Mouse (Mus musculus) hindbrain, embryonic 15.5 days (tissue): ENCODE results near the gene Ccdc148. TPM values are rescaled to one million over a fixed set of nuclear protein-coding genes. Genes with fewer than 3 reads are reported as not detected.

Experiments used
- ATAC-seq: fragments of 200-750 bp; cut with Nextera tagmentation; 2 replicates; pipeline ENCODE4 v1.8.0; 2017; ENCODE audit warnings: low read depth, moderate number of reproducible peaks, moderate TSS enrichment; ENCODE audit not compliant: low FRiP score
- H3K27ac ChIP-seq: fragments of 300-500 bp; sonication (generic); replicated peaks from 2 replicates; pipeline ENCODE4 v1.5.1; 2015; ENCODE audit warnings: mild to moderate bottlenecking, inconsistent platforms
- H3K27me3 ChIP-seq: fragments of 300-500 bp; sonication (generic); 2 replicates; pipeline ENCODE4 v1.6.1; 2015; ENCODE audit warnings: control low read depth, inconsistent platforms
- H3K36me3 ChIP-seq: fragments of 300-500 bp; sonication (generic); 2 replicates; pipeline ENCODE4 v1.6.1; 2015; ENCODE audit warnings: control low read depth, inconsistent platforms
- H3K4me1 ChIP-seq: fragments of 300-500 bp; sonication (generic); replicated peaks from 2 replicates; pipeline ENCODE4 v1.6.1; 2015; ENCODE audit warnings: control low read depth, inconsistent platforms
- H3K4me2 ChIP-seq: fragments of 300-500 bp; sonication (generic); 2 replicates; pipeline ENCODE4 v1.6.1; 2015; ENCODE audit warnings: moderate library complexity, mild to moderate bottlenecking, inconsistent platforms
- H3K4me3 ChIP-seq: fragments of 300-500 bp; sonication (generic); 2 replicates; pipeline ENCODE4 v1.5.1; 2015; ENCODE audit warnings: mild to moderate bottlenecking, inconsistent platforms
- H3K9ac ChIP-seq: fragments of 300-500 bp; sonication (generic); 2 replicates; pipeline ENCODE4 v1.6.1; 2015; ENCODE audit warnings: inconsistent platforms
- H3K9me3 ChIP-seq: fragments of 300-500 bp; sonication (generic); 2 replicates; pipeline ENCODE4 v1.6.1; 2016; ENCODE audit warnings: control low read depth, inconsistent platforms
- WGBS: fragments of 180-500 bp; shearing (Covaris S2); methylation state at CpG from one replicate; pipeline ENCODE4 v1.1.7; 2015; 5-methylcytosine and 5-hydroxymethylcytosine counted together
- polyA plus RNA-seq: library from polyadenylated mRNA; unstranded; fragments of >200 nt; fragmentation: Nextera tagmentation; extraction: Ambion mirVana; gene quantifications from 2 replicates; pipeline ENCODE4 v1.2.1, GENCODE M21; 2015

Ccdc148 gene
- polyA plus RNA-seq, 1 experiment from 2014 or later = 5.9 TPM

GRCm38 (mm10) chr2:58832253-58832980 lies 328.1 kb downstream of the Ccdc148 start:
- no peak overlapping the region for H3K4me2 ChIP-seq
- H3K36me3 ChIP-seq = no peaks in the 10 kb centered on the region
- no peaks in the 10 kb centered on the region for H3K9me3 ChIP-seq
- no peak overlapping the region for H3K27ac ChIP-seq
- ATAC-seq = no peak
- H3K4me1 ChIP-seq = no peaks in the 10 kb centered on the region
- H3K4me3 ChIP-seq = no peak overlapping the region
- H3K27me3 ChIP-seq = no peaks in the 10 kb centered on the region
- H3K9ac ChIP-seq = no peak overlapping the region
- WGBS = 90% methylated on average over 20 of the region's 20 CpGs

GRCm38 (mm10) chr2:58829981-58830742 lies 330.3 kb downstream of the Ccdc148 start:
- Histone ChIP-seq H3K27me3 (no peaks in the 10 kb centered on the region), H3K27ac (no peak overlapping the region), H3K4me2 (no peak overlapping the region), H3K4me3 (no peak overlapping the region), H3K36me3 (no peaks in the 10 kb centered on the region), H3K4me1 (no peaks in the 10 kb centered on the region), H3K9ac (no peak overlapping the region), H3K9me3 (no peaks in the 10 kb centered on the region)
- peak; percentile 59; the same call in 1 of the 2 replicates for ATAC-seq
- 64% methylated on average over 7 of the region's 7 CpGs for WGBS

GRCm38 (mm10) chr2:58828910-58829600 lies 331.4 kb downstream of the Ccdc148 start:
- Histone ChIP-seq H3K9ac (no peak overlapping the region), H3K36me3 (no peaks in the 10 kb centered on the region), H3K9me3 (no peaks in the 10 kb centered on the region), H3K4me2 (no peak overlapping the region), H3K27ac (no peak overlapping the region), H3K4me3 (no peak overlapping the region), H3K4me1 (no peaks in the 10 kb centered on the region), H3K27me3 (no peaks in the 10 kb centered on the region)
- WGBS = 83% methylated on average over 3 of the region's 3 CpGs
- ATAC-seq = no peak

GRCm38 (mm10) chr2:58812941-58813340 lies 347.5 kb downstream of the Ccdc148 start:
- Histone ChIP-seq H3K4me1 (no peaks in the 10 kb centered on the region), H3K9ac (no peak overlapping the region), H3K4me3 (no peak overlapping the region), H3K36me3 (no peaks in the 10 kb centered on the region), H3K9me3 (no peaks in the 10 kb centered on the region), H3K27me3 (no peaks in the 10 kb centered on the region), H3K4me2 (no peak overlapping the region), H3K27ac (no peak overlapping the region)
- 20% methylated on average over 2 of the region's 2 CpGs for WGBS
- no peak for ATAC-seq

GRCm38 (mm10) chr2:58799623-58800022 lies 360.9 kb downstream of the Ccdc148 start:
- no peaks in the 10 kb centered on the region for H3K27me3 ChIP-seq
- 94% methylated on average over 5 of the region's 5 CpGs for WGBS
- no peak overlapping the region for H3K27ac ChIP-seq
- no peaks in the 10 kb centered on the region for H3K4me1 ChIP-seq
- no peaks in the 10 kb centered on the region for H3K9me3 ChIP-seq
- H3K4me2 ChIP-seq = no peak overlapping the region
- no peak overlapping the region for H3K9ac ChIP-seq
- ATAC-seq = no peak
- H3K36me3 ChIP-seq = no peaks in the 10 kb centered on the region
- no peak overlapping the region for H3K4me3 ChIP-seq

- 88% methylated on average over 9 of the region's 9 CpGs for whole genome bisulfite sequencing
- Histone ChIP-seq H3K27me3 (no peaks in the 10 kb centered on the region), H3K9me3 (no peaks in the 10 kb centered on the region), H3K27ac (no peak overlapping the region), H3K36me3 (no peaks in the 10 kb centered on the region), H3K4me2 (no peak overlapping the region), H3K4me3 (no peak overlapping the region), H3K4me1 (no peaks in the 10 kb centered on the region), H3K9ac (no peak overlapping the region)
- no peak for ATAC-seq
These were observed 361.4 kb downstream of the Ccdc148 start for GRCm38 (mm10) chr2:58799126-58799525.

- WGBS = 20% methylated on average over 4 of the region's 4 CpGs
- no peak overlapping the region for H3K4me2 ChIP-seq
- no peak overlapping the region for H3K4me3 ChIP-seq
- no peaks in the 10 kb centered on the region for H3K9me3 ChIP-seq
- no peak for ATAC-seq
- H3K4me1 ChIP-seq = no peaks in the 10 kb centered on the region
- no peaks in the 10 kb centered on the region for H3K27me3 ChIP-seq
- H3K36me3 ChIP-seq = no peaks in the 10 kb centered on the region
- no peak overlapping the region for H3K9ac ChIP-seq
- no peak overlapping the region for H3K27ac ChIP-seq
These were observed 363.0 kb downstream of the Ccdc148 start for GRCm38 (mm10) chr2:58797506-58797905.

GRCm38 (mm10) chr2:58795432-58795831 lies 365.1 kb downstream of the Ccdc148 start:
- H3K9me3 ChIP-seq = no peaks in the 10 kb centered on the region
- H3K4me2 ChIP-seq = no peak overlapping the region
- H3K27ac ChIP-seq = no peak overlapping the region
- 86% methylated on average over 5 of the region's 5 CpGs for WGBS
- no peak overlapping the region for H3K4me3 ChIP-seq
- ATAC-seq = no peak
- H3K4me1 ChIP-seq = no peaks in the 10 kb centered on the region
- no peak overlapping the region for H3K9ac ChIP-seq
- H3K27me3 ChIP-seq = no peaks in the 10 kb centered on the region
- H3K36me3 ChIP-seq = no peaks in the 10 kb centered on the region

- Histone ChIP-seq H3K4me1 (no peaks in the 10 kb centered on the region), H3K4me3 (no peak overlapping the region), H3K27ac (no peak overlapping the region), H3K9ac (no peak overlapping the region), H3K27me3 (no peaks in the 10 kb centered on the region), H3K4me2 (no peak overlapping the region), H3K9me3 (no peaks in the 10 kb centered on the region), H3K36me3 (no peaks in the 10 kb centered on the region)
- ATAC-seq = no peak
- WGBS = 84% methylated on average over 15 of the region's 15 CpGs
These were observed 366.0 kb downstream of the Ccdc148 start for GRCm38 (mm10) chr2:58794489-58794888.

- H3K36me3 ChIP-seq = no peaks in the 10 kb centered on the region
- 85% methylated on average over 4 of the region's 4 CpGs for WGBS
- H3K4me3 ChIP-seq = no peak overlapping the region
- H3K27ac ChIP-seq = no peak overlapping the region
- H3K9ac ChIP-seq = no peak overlapping the region
- H3K27me3 ChIP-seq = no peaks in the 10 kb centered on the region
- H3K4me1 ChIP-seq = 0 out of 2 replicates have a peak, but pooled peaks cover 4% of the 10 kb centered on the region
- no peak overlapping the region for H3K4me2 ChIP-seq
- ATAC-seq = no peak
- no peaks in the 10 kb centered on the region for H3K9me3 ChIP-seq
These were observed 370.1 kb downstream of the Ccdc148 start for GRCm38 (mm10) chr2:58790361-58790760.

GRCm38 (mm10) chr2:58789934-58790333 lies 370.5 kb downstream of the Ccdc148 start:
- Histone ChIP-seq H3K4me1 (0 out of 2 replicates have a peak, but pooled peaks cover 4% of the 10 kb centered on the region), H3K9me3 (no peaks in the 10 kb centered on the region), H3K4me3 (no peak overlapping the region), H3K36me3 (no peaks in the 10 kb centered on the region), H3K9ac (no peak overlapping the region), H3K27ac (no peak overlapping the region), H3K27me3 (no peaks in the 10 kb centered on the region), H3K4me2 (no peak overlapping the region)
- 84% methylated on average over 7 of the region's 7 CpGs for WGBS
- no peak for ATAC-seq

GRCm38 (mm10) chr2:58787360-58787759 lies 373.1 kb downstream of the Ccdc148 start:
- no peaks in the 10 kb centered on the region for H3K36me3 ChIP-seq
- no peak overlapping the region for H3K4me2 ChIP-seq
- no peak for ATAC-seq
- 0 out of 2 replicates have a peak, but pooled peaks cover 4% of the 10 kb centered on the region for H3K4me1 ChIP-seq
- no peak overlapping the region for H3K27ac ChIP-seq
- H3K27me3 ChIP-seq = no peaks in the 10 kb centered on the region
- H3K4me3 ChIP-seq = no peak overlapping the region
- WGBS = 53% methylated on average over 7 of the region's 7 CpGs
- no peak overlapping the region for H3K9ac ChIP-seq
- H3K9me3 ChIP-seq = no peaks in the 10 kb centered on the region
